Mouse (Mus musculus) ES-E14 (cell line): ENCODE data around the gene Zfp423. TPM values are rescaled to one million over a fixed set of nuclear protein-coding genes. Genes with fewer than 3 reads are reported as not detected.
"Not testable (repeated sequence)": the region's sequence is repeated elsewhere in the genome, so short reads cannot be mapped to it uniquely, and the experiment has no call there.

Experiments
- DNase-seq: peaks from one replicate; pipeline ENCODE4 v3.0.0-alpha.2; 2013; ENCODE audit warnings: low read depth, low spot score
- H3K27ac ChIP-seq: 2 replicates; pipeline ENCODE4 v1.5.1; 2012; ENCODE audit warnings: low read depth, mild to moderate bottlenecking, low read length, moderate library complexity, mixed read lengths; ENCODE audit not compliant: poor library complexity, insufficient read depth, severe bottlenecking
- H3K36me3 ChIP-seq: 2 replicates; pipeline ENCODE4 v1.6.1; 2012; ENCODE audit warnings: mild to moderate bottlenecking, low read length, moderate library complexity, mixed read lengths; ENCODE audit not compliant: control insufficient read depth, poor library complexity, insufficient read depth, severe bottlenecking
- H3K4me1 ChIP-seq, 2 experiments: fragments of 150-350 bp in 1 of 2; sonication (generic) in 1 of 2; 2 replicates each; pipeline ENCODE4 v1.6.1; 2012; ENCODE audit warnings: low read length in 2 of 2, mild to moderate bottlenecking in 1 of 2, mixed read lengths in 1 of 2; ENCODE audit not compliant: control insufficient read depth in 2 of 2, insufficient read depth in 2 of 2, poor library complexity in 1 of 2
- H3K4me3 ChIP-seq, 2 experiments: fragments of 150-350 bp in 1 of 2; sonication (generic) in 1 of 2; 2 replicates each; pipeline ENCODE4 v1.5.1; 2012; ENCODE audit warnings: low read length in 2 of 2, low read depth in 1 of 2, mild to moderate bottlenecking in 1 of 2, mixed read lengths in 1 of 2; ENCODE audit not compliant: insufficient read depth in 1 of 2, poor library complexity in 1 of 2, severe bottlenecking in 1 of 2
- H3K9ac ChIP-seq: 2 replicates; pipeline ENCODE4 v1.6.1; 2012; ENCODE audit warnings: low read depth, mild to moderate bottlenecking, low read length, mixed read lengths; ENCODE audit not compliant: poor library complexity, insufficient read depth, severe bottlenecking
- H3K9me3 ChIP-seq: fragments of 150-350 bp; sonication (generic); 2 replicates; pipeline ENCODE4 v1.6.1; 2012; ENCODE audit warnings: low read depth, mild to moderate bottlenecking, low read length; ENCODE audit not compliant: control insufficient read depth, insufficient read depth
- CHD2 ChIP-seq: IDR thresholded peaks from 2 replicates; pipeline ENCODE4 v1.6.1; 2014; ENCODE audit warnings: mild to moderate bottlenecking, low read depth, low read length, inconsistent platforms
- HCFC1 ChIP-seq: IDR thresholded peaks from 2 replicates; pipeline ENCODE4 v1.6.1; 2012; ENCODE audit warnings: low read length, inconsistent platforms, borderline replicate concordance; ENCODE audit not compliant: insufficient read depth
- MAFK ChIP-seq: IDR thresholded peaks from 2 replicates; pipeline ENCODE4 v1.6.1; 2014; ENCODE audit warnings: mild to moderate bottlenecking, low read depth, low read length, inconsistent platforms; ENCODE audit not compliant: insufficient read depth
- ZC3H11A ChIP-seq: IDR thresholded peaks from 2 replicates; pipeline ENCODE4 v1.6.1; 2012; ENCODE audit warnings: low read depth, mild to moderate bottlenecking, inconsistent platforms, low read length, borderline replicate concordance
- ZNF384 ChIP-seq: IDR thresholded peaks from 2 replicates; pipeline ENCODE4 v1.6.1; 2012; ENCODE audit warnings: low read depth, low read length, inconsistent platforms
- in situ Hi-C, 2 experiments: fragments of 600-800 bp; cut with MboI; formaldehyde crosslinking; loops; one replicate each; pipeline ENCODE4 v1.15.1; 2025; ENCODE audit warnings: low sequenced_read_pairs in 2 of 2, inconsistent platforms in 1 of 2; ENCODE audit not compliant: unreplicated experiment in 2 of 2
- total RNA-seq: library from RNA; depleted of rRNA; stranded (reverse); fragments of 300-350 nt; gene quantifications from 2 replicates; pipeline ENCODE4 v1.2.3, GENCODE M21; 2012

Zfp423 gene
- total RNA-seq, 1 experiment, result 23.2 TPM

DNA sequence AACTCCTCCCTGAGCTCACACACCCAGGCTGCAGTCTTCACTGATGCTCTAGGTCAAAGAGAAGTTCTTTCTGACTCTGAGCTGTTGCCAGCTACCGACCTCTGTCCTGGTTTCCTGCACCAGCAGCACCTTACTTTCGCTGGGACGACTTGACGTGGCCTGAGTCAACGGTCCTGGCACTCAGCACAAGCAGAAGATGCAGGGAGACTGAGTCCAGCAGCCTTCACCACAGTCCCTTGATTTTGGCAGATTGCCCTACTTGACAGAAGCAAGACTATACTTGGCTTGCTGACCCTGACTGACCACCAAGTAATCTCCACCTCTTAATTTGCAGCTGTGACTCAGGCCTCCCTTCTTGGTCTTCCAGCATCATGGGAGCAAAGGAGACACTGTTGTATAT lies 110.6 kb downstream of the Zfp423 start:
- peaks cover 6% of the 10 kb centered on the region; the same call in 1 of the 2 replicates for H3K36me3 ChIP-seq
- no peak for DNase-seq
- in situ Hi-C loops, result no loop called here
- H3K27ac ChIP-seq, result no peak overlapping the region
- no peak overlapping the region for H3K4me3 ChIP-seq
- no peaks in the 10 kb centered on the region for H3K4me1 ChIP-seq
- TF ChIP-seq MAFK (no peak), HCFC1 (no peak)
- no peak overlapping the region for H3K9ac ChIP-seq
- no peaks in the 10 kb centered on the region for H3K9me3 ChIP-seq

DNA sequence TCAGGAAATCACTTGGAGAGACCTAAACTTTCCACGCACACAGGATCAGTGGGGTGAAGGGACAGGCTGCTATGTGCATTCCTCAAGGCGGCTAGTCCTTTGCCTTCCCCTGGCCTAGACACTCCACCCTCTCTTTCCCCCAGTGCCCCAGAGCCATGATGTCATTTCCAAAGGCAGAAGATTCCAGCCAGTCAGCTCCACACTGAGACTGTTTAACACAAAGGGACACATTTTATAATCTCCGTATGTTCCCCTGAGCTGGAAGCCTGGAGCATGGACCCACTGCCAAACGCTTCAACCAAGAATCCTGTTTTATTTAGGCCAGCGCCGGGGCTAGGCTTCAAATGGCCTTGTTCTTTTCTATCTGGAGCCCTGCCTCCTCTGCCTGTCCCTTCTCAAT lies 111.6 kb downstream of the Zfp423 start:
- no peaks in the 10 kb centered on the region for H3K4me1 ChIP-seq
- no peak overlapping the region for H3K27ac ChIP-seq
- no peaks in the 10 kb centered on the region for H3K9me3 ChIP-seq
- in situ Hi-C loops, result no loop called here
- no peak overlapping the region for H3K4me3 ChIP-seq
- H3K9ac ChIP-seq, result no peak overlapping the region
- H3K36me3 ChIP-seq, result peaks cover 6% of the 10 kb centered on the region; the same call in 1 of the 2 replicates
- TF ChIP-seq ZNF384 (no peak), CHD2 (no peak), MAFK (no peak), HCFC1 (no peak), ZC3H11A (no peak)
- no peak for DNase-seq

DNA sequence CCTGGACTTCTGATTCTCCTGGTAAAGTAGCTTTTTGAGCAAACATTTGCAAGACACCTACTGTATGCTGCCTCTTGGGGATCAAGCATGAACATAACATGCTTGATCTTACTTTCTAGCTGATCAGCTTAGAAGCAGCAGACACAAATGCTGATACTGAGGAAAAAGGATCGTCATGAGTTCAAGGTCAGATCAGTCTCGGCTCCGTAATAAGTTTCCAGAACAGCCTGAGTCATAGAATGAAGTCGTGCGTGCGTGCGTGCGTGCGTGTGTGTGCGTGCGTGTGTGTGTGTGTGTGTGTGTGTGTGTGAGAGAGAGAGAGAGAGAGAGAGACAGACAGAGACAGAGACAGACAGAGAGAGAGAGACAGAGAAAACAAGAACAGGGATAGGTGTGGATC lies 117.3 kb downstream of the Zfp423 start:
- H3K36me3 ChIP-seq, H3K27ac ChIP-seq, DNase-seq, H3K4me1 ChIP-seq, in situ Hi-C loops, H3K9ac ChIP-seq, H3K9me3 ChIP-seq, H3K4me3 ChIP-seq: not testable (repeated sequence)

DNA sequence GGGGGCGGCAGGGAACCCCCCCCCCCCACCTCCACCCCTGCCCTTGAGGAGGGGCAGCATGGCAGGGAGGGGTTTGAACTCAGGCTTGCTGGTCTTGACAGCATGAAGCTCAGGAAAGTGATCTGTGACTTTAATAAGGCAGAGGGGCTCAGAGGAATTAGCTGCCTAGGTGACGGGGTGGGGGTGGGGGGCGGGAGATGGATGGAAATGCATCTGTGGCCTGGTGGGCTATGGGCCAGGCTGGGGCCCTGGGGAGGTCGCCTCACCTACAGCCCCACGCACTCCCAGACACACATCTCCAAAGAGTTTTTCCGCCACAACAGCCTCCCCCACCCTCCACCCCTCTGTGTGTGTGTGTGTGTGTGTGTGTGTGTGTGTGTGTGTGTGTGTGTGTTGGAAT lies 122.1 kb downstream of the Zfp423 start:
- Histone ChIP-seq H3K4me1 (peaks cover 0 to 11% of the 10 kb centered on the region in 2 experiments; a peak in 3 of 4 replicates), H3K27ac (no peak overlapping the region), H3K4me3 (no peak overlapping the region), H3K9ac (no peak overlapping the region), H3K9me3 (no peaks in the 10 kb centered on the region), H3K36me3 (no peaks in the 10 kb centered on the region)
- TF ChIP-seq ZC3H11A (no peak), HCFC1 (no peak), MAFK (no peak), ZNF384 (no peak), CHD2 (no peak)
- no peak for DNase-seq
- in situ Hi-C loops, result no loop called here

DNA sequence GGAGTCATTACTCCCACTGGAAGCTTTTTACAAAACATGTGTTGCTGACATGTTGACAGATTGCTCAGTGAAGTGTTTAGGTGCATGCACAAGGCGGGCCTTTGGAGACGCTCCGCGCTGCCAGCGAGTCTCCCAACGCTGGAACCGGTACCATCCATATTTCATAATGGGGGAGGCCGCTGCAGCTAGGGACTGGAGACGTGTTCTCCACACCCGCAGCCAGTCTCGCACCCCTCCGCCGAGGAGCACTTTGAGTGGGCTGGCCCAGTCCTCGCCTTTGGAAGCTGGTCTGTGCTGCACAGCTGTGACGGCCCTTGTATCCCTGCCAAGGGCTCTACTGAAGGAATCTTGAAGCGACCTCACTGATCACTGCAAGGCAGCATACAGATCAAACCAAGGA lies 122.5 kb downstream of the Zfp423 start:
- Histone ChIP-seq H3K4me3 (no peak overlapping the region), H3K9me3 (no peaks in the 10 kb centered on the region), H3K36me3 (no peaks in the 10 kb centered on the region), H3K4me1 (peaks cover 0 to 15% of the 10 kb centered on the region in 2 experiments; a peak in 3 of 4 replicates), H3K9ac (no peak overlapping the region), H3K27ac (no peak overlapping the region)
- in situ Hi-C loops, result no loop called here
- DNase-seq, result no peak
- TF ChIP-seq ZNF384 (no peak), MAFK (no peak), CHD2 (no peak), ZC3H11A (no peak), HCFC1 (no peak)
